Mouse (Mus musculus): ENCODE data around the gene Nudt9. TPM values are rescaled to one million over a fixed set of nuclear protein-coding genes. Genes with fewer than 3 reads are reported as not detected.

The Nudt9 gene
- polyA plus RNA-seq, 1 experiment from 2014 or later: 56.6 TPM

DNA sequence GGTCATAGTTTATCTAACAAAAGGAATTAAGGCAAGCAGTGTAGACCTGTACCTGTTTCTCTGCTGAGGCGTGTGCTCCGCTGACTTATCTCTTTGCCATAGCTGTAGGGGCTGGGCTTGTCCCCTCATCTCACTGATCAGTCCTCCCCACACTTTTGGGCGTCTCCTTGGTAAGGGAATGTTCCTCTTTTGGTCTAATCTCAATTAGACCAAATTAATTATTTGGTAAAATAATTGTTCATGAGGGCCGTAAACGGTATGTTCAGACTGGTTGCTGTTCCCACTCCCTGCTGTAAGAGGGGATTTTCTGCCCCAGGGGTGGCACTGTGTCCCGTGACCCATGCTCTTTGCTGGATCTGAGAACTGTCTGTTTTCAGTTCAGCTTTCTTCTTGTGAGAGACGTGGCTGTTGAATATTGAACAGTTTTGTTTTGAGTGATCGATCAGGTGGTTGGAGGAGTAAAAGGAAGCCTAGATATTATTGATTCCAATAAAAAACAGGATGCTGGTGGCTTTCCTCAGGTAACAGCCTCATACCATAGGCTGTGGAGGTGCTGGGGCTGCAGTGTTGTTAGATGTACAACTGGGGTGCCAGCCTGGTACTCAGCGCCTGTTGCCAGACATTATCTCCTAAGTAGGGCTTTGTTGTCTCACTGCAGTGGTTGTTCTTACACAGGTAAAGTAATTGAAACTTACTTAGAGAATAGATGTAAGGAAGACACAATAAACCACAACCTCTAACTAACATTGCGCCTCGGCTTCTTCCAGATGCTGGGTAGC lies 16.9 kb downstream of the Nudt9 start:
- Histone ChIP-seq H3K9ac (replicated peaks) (no peak overlapping the region), H3K9me3 (no peaks in the 10 kb centered on the region), H3K4me3 (no peak overlapping the region), H3K36me3 (peaks cover 23% of the 10 kb centered on the region), H3K27me3 (no peaks in the 10 kb centered on the region), H3K4me2 (replicated peaks) (no peak overlapping the region), H3K4me1 (no peaks in the 10 kb centered on the region), H3K27ac (replicated peaks) (no peak overlapping the region)
- no peak for ATAC-seq (replicated peaks)
- WGBS: 86% methylated on average over 11 of the region's 11 CpGs

DNA sequence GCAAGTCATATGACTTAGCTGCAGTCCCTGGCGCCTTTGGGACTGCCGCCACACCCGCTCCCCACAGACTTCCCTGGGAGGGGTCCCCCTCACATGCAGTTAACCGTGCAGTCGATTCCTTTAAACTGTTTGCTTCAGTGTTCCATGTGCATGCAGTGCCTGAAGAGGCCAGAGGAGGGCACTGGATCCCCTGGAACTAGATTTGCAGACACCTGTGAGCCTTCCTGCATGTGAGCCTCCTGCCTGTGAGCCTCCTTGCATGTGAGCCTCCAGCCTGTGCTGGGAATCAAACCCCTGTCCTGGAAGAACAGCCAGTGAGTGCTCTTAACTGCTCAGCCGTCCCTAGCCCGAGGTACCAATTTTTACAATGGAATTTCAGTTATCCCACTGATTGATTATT lies 22.6 kb downstream of the Nudt9 start:
- Histone ChIP-seq H3K4me3 (no peak overlapping the region), H3K4me1 (0 out of 2 replicates have a peak, but pooled peaks cover 4% of the 10 kb centered on the region), H3K9ac (replicated peaks) (no peak overlapping the region), H3K27ac (replicated peaks) (no peak overlapping the region), H3K27me3 (no peaks in the 10 kb centered on the region), H3K9me3 (no peaks in the 10 kb centered on the region), H3K4me2 (replicated peaks) (no peak overlapping the region), H3K36me3 (peaks cover 6% of the 10 kb centered on the region)
- 89% methylated on average over 7 of the region's 7 CpGs for WGBS
- no peak for ATAC-seq (replicated peaks)

DNA sequence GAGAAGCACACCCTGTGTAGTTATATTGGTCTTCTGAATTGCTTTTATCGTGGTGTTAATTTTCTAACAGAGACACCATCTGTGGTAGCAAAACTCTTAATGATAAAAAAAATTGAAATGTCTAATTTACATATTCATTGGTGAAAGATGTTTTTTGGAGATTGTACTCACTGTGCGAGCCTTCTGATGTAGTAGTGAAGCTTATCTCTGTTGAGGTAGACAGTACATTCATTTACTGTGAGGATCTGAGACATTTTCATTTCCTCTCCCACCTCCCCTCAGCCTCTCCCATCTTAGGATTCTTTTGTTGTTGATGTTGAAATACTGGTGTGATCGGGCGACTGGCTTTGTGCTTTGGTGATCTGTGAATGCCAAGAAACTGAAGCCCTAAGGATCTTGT lies 24.9 kb downstream of the Nudt9 start:
- no peak for ATAC-seq (replicated peaks)
- Histone ChIP-seq H3K4me2 (replicated peaks) (no peak overlapping the region), H3K27ac (replicated peaks) (peak overlapping the region; percentile 27; the same call in 1 of the 2 replicates), H3K9me3 (no peaks in the 10 kb centered on the region), H3K4me3 (no peak overlapping the region), H3K4me1 (0 out of 2 replicates have a peak, but pooled peaks cover 4% of the 10 kb centered on the region), H3K27me3 (no peaks in the 10 kb centered on the region), H3K36me3 (no peaks in the 10 kb centered on the region), H3K9ac (replicated peaks) (no peak overlapping the region)
- 67% methylated on average over 4 of the region's 4 CpGs for WGBS

DNA sequence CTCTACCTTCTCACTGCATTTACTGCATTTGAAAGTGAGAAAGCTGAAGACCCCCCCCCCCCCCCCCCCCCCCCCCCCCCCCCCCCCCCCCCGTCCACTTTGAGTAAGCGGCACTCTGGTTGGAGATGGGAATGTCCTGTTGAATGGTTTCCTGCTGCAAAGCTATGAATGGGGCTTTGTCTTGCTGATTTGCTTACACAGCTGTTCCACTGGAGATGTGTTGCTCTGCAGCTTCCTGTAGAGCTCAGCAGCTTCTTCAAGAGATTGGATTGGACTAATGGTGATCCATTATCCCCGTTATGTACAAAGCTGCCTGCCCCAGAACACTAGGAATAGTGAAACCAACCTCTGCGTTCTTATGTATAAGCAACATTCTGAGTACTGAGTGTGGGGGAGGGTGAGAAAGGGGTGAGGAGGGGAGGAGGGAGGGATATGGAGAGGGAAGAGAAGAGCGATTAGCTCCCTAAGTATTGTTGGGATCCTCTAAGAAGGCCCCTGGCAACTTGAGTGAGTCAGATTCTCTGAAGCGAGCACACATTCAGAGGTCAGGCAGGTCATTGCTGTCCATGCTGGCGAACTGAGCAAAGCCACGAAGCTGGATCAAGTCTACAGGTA lies 26.3 kb downstream of the Nudt9 start:
- Histone ChIP-seq H3K27ac (replicated peaks) (peak overlapping the region; percentile 54), H3K4me2 (replicated peaks) (no peak overlapping the region), H3K36me3 (no peaks in the 10 kb centered on the region), H3K9ac (replicated peaks) (no peak overlapping the region), H3K9me3 (no peaks in the 10 kb centered on the region), H3K4me1 (0 out of 2 replicates have a peak, but pooled peaks cover 4% of the 10 kb centered on the region), H3K27me3 (no peaks in the 10 kb centered on the region), H3K4me3 (no peak overlapping the region)
- peak; percentile 91 for ATAC-seq (replicated peaks)
- 8% methylated on average over 6 of the region's 8 CpGs for WGBS

DNA sequence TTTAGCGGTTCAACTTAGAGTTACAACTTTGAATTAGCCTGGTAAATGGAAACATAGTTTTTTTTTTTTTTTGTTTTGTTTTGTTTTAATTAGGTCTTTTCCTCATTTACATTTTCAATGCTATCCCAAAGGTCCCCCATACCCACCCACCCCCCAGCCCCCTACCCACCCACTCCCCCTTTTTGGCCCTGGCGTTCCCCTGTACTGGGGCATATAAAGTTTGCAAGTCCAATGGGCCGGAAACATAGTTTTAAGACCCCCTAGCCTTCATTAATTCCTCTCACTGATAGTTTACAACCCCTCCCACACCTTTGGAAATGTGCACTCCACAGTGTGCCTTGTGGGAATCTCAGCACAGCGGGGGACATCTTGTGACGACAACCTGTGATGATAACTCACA lies 27.5 kb downstream of the Nudt9 start:
- Histone ChIP-seq H3K4me1 (0 out of 2 replicates have a peak, but pooled peaks cover 4% of the 10 kb centered on the region), H3K36me3 (no peaks in the 10 kb centered on the region), H3K27me3 (no peaks in the 10 kb centered on the region), H3K9ac (replicated peaks) (no peak overlapping the region), H3K4me2 (replicated peaks) (no peak overlapping the region), H3K4me3 (no peak overlapping the region), H3K27ac (replicated peaks) (no peak overlapping the region), H3K9me3 (no peaks in the 10 kb centered on the region)
- 72% methylated on average over 5 of the region's 5 CpGs for WGBS
- ATAC-seq (replicated peaks): peak; percentile 88

DNA sequence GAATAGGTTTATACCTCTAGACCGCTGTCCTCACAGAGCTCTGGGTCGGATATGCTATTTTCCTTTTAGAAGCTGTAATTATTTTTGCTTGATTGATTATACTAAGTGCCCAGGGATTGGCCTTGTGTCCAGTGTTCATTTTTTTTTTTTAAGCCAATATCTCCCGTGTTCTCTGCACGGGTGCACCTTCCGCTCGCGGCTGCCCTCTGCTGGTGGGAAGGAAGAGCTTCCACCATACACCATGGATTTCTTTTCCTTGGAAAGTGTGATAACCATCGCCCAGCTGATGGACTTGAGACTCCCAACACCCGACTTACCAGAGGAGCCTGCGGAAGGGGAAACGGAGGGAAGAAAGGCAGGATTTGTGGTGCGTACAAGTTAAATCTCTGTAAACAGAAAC lies 28.3 kb downstream of the Nudt9 start:
- H3K36me3 ChIP-seq: no peaks in the 10 kb centered on the region
- no peaks in the 10 kb centered on the region for H3K9me3 ChIP-seq
- no peak overlapping the region for H3K27ac ChIP-seq (replicated peaks)
- H3K27me3 ChIP-seq: no peaks in the 10 kb centered on the region
- no peak overlapping the region for H3K4me3 ChIP-seq
- ATAC-seq (replicated peaks): no peak
- no peak overlapping the region for H3K9ac ChIP-seq (replicated peaks)
- H3K4me2 ChIP-seq (replicated peaks): no peak overlapping the region
- WGBS: 35% methylated on average over 12 of the region's 12 CpGs
- H3K4me1 ChIP-seq: 0 out of 2 replicates have a peak, but pooled peaks cover 4% of the 10 kb centered on the region

DNA sequence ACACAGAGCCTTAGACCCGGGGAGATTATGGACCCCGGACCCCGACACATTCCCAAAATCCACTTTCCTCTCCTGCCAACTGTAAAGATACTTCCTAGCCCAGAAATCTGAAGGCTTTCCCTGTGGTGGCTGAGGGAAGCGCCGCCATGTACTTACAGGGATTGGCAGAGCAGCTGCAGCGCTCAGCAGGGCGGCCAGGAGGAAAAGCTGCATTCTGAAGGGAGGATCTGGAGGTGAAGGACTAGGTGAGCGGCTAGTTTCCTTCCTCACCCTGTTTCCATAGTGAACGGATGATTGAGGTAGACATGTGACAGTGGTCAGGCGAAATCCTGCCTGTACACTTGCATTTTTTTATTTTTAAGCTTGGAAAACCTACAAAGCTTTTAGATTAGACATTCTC lies 30.3 kb downstream of the Nudt9 start:
- Histone ChIP-seq H3K36me3 (no peaks in the 10 kb centered on the region), H3K27ac (replicated peaks) (no peak overlapping the region), H3K9me3 (no peaks in the 10 kb centered on the region), H3K4me3 (no peak overlapping the region), H3K4me1 (0 out of 2 replicates have a peak, but pooled peaks cover 1% of the 10 kb centered on the region), H3K4me2 (replicated peaks) (no peak overlapping the region), H3K27me3 (no peaks in the 10 kb centered on the region), H3K9ac (replicated peaks) (no peak overlapping the region)
- whole genome bisulfite sequencing: 31% methylated on average over 10 of the region's 10 CpGs
- ATAC-seq (replicated peaks): no peak

DNA sequence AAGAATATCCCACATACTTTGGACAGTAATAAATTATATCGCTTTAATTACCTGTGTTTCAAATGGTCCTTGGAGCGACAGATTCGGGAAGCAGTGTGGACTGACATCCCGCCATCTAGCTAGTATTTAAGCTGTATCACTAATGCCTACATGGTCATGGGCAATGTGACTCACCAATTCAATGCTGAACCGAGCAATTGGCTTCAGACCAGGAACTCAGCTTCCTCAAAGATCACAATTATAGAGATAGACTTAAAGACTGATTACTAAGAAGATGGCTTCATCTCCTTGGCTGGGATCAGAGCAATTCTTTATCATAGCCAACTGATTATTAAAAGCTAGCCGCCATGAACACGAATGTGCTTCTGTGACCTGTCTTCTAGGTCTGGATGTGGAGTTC lies 31.4 kb downstream of the Nudt9 start, which contains the start of gene Gm17660:
Gene Gm17660 (minus strand): TSS at position 101 of the 400 bp plus-strand sequence.
- Histone ChIP-seq H3K9me3 (no peaks in the 10 kb centered on the region), H3K4me1 (no peaks in the 10 kb centered on the region), H3K4me2 (replicated peaks) (no peak within 1 kb of the TSS), H3K27ac (replicated peaks) (no peak within 1 kb of the TSS), H3K27me3 (no peaks in the 10 kb centered on the region), H3K9ac (replicated peaks) (no peak within 1 kb of the TSS), H3K36me3 (no peaks in the 10 kb centered on the region), H3K4me3 (no peak within 1 kb of the TSS)
- ATAC-seq (replicated peaks): no peak
- 95% methylated on average over 7 of the region's 7 CpGs for WGBS

DNA sequence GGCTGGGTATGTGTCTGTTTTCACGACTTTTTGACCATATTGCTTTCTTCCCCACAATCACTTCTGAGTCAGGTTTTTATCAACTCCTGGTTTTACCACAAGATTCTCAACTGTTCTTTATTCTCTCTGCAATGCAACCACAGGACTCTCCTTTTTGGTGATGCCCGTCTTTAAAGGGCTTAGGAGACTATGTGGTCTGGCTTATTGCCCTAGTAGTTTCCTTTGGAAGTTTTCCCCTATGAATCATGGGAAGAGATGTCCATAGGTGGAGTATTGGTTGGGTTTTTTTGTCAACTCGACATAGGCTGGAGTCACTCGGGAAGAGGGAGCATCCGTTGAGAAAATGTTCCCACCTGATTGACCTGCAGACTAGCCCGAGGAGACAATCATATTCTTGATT lies 34.6 kb downstream of the Nudt9 start:
- no peaks in the 10 kb centered on the region for H3K4me1 ChIP-seq
- H3K9ac ChIP-seq (replicated peaks): no peak overlapping the region
- no peaks in the 10 kb centered on the region for H3K27me3 ChIP-seq
- no peak overlapping the region for H3K4me3 ChIP-seq
- H3K36me3 ChIP-seq: no peaks in the 10 kb centered on the region
- no peaks in the 10 kb centered on the region for H3K9me3 ChIP-seq
- no peak overlapping the region for H3K4me2 ChIP-seq (replicated peaks)
- WGBS: 89% methylated on average over 6 of the region's 6 CpGs
- ATAC-seq (replicated peaks): no peak
- no peak overlapping the region for H3K27ac ChIP-seq (replicated peaks)

DNA sequence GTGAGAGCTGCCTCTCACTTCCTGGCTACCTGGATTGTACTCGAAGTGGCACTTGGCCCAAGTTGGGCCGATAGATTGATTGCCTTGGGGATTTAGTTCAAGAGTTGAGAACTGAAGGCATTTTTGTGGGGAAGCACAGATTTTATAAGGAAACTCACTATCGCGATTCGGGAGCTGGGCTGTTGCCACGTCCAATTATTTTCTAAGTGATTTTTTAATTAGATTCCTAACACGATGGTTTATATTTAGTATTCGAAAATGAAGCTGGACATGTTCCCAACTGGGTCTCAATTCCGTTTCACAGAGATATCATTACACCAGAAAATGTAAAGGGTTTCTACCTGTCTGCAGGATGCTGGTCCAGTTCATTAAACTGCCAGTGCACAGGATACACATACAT lies 39.3 kb downstream of the Nudt9 start:
- H3K4me3 ChIP-seq: no peak overlapping the region
- 66% methylated on average over 9 of the region's 9 CpGs for WGBS
- no peaks in the 10 kb centered on the region for H3K36me3 ChIP-seq
- H3K9me3 ChIP-seq: no peaks in the 10 kb centered on the region
- 0 out of 2 replicates have a peak overlapping the region, but pooled peaks have one; percentile 26 for H3K27ac ChIP-seq (replicated peaks)
- no peaks in the 10 kb centered on the region for H3K4me1 ChIP-seq
- H3K27me3 ChIP-seq: no peaks in the 10 kb centered on the region
- H3K4me2 ChIP-seq (replicated peaks): no peak overlapping the region
- H3K9ac ChIP-seq (replicated peaks): no peak overlapping the region
- ATAC-seq (replicated peaks): no peak

DNA sequence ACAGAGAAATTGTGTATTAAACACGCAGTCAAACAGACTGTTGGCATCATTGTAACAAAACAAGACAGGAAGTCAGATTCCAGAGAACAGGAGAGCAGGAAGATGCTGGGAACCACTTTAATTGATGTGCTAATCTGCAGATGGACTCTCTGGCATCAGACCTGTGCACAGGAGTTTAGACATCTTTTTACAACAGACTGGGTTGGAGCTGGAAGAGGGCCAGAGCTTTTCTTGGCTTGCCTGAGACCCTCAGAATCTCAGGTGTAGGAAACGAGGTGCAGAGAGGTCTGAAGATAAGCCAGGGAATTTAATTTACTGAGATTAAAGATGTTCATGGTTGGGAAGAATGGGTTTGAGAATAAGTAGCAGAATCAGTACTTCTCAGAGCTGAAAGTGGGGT lies 43.6 kb downstream of the Nudt9 start:
- Histone ChIP-seq H3K27ac (replicated peaks) (no peak overlapping the region), H3K9me3 (no peaks in the 10 kb centered on the region), H3K9ac (replicated peaks) (no peak overlapping the region), H3K27me3 (no peaks in the 10 kb centered on the region), H3K36me3 (no peaks in the 10 kb centered on the region), H3K4me2 (replicated peaks) (no peak overlapping the region), H3K4me3 (no peak overlapping the region), H3K4me1 (no peaks in the 10 kb centered on the region)
- no peak for ATAC-seq (replicated peaks)
- WGBS: 51% methylated on average over 2 of the region's 2 CpGs

DNA sequence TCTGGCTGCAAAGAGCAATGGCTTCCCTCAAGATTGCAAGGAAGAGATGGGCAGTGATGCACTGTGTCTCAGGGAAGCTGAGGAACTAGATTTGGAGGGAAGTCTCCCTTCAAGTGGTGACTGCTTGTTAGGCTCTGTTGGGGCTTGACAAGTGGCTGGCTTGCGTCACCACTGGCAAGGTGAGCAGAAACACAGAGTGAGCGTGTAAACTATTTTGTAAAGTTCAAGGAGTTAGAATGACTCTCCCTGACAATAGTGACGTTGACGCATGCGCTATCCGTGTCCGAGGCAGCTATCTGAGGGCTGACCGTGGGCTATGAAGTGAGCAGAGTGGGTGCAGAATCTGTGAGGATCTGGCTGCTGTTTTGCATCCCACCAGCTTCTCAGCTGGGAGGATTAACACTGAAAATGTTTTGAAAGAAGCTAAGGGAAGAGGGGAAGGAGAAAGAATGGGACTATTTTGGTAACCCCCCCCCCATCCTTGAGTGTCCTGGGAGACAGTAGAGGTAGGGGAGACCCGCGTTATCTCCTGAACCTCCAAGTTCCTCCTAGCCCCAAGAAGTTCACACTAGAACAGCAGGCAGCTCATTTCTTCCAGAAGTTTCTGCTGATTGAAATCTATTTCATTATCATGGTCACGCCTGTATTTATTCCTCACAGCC lies 49.4 kb downstream of the Nudt9 start:
- no peak overlapping the region for H3K27ac ChIP-seq (replicated peaks)

More for the DNA sequence above, 49.4 kb downstream of the Nudt9 start:
- ATAC-seq (replicated peaks): no peak
- 91% methylated on average over 11 of the region's 11 CpGs for WGBS
- no peak overlapping the region for H3K9ac ChIP-seq (replicated peaks)
- H3K4me2 ChIP-seq (replicated peaks): no peak overlapping the region
- H3K4me3 ChIP-seq: no peak overlapping the region
- H3K27me3 ChIP-seq: no peaks in the 10 kb centered on the region
- no peaks in the 10 kb centered on the region for H3K36me3 ChIP-seq
- no peaks in the 10 kb centered on the region for H3K9me3 ChIP-seq
- H3K4me1 ChIP-seq: no peaks in the 10 kb centered on the region

All from forebrain, embryonic 15.5 days (tissue).